Mouse (Mus musculus): ENCODE data around the gene Cyyr1. TPM values are rescaled to one million over a fixed set of nuclear protein-coding genes. Genes with fewer than 3 reads are reported as not detected.

Cyyr1 gene
- total RNA-seq, 2 experiments from 2014 or later = 9.5 to 11.4 TPM

GRCm38 (mm10) chr16:85470057-85470456 lies 83.1 kb downstream of the Cyyr1 start:
- DNase-seq = no peak

GRCm38 (mm10) chr16:85455043-85455442 lies 98.2 kb downstream of the Cyyr1 start:
- no peak for DNase-seq

- no peak for DNase-seq
Measured at GRCm38 (mm10) chr16:85446306-85446705, 106.9 kb downstream of the Cyyr1 start.

GRCm38 (mm10) chr16:85445801-85446200 lies 107.4 kb downstream of the Cyyr1 start:
- DNase-seq = peak; percentile 7

GRCm38 (mm10) chr16:85435427-85435826 lies 117.8 kb downstream of the Cyyr1 start:
- DNase-seq = no peak

- no peak for DNase-seq
Measured at GRCm38 (mm10) chr16:85429173-85429572, 124.0 kb downstream of the Cyyr1 start.

- DNase-seq = no peak
Measured at GRCm38 (mm10) chr16:85422889-85423288, 130.3 kb downstream of the Cyyr1 start.

GRCm38 (mm10) chr16:85415415-85415814 lies 137.8 kb downstream of the Cyyr1 start:
- peak; percentile 8 for DNase-seq

- no peak for DNase-seq
Measured at GRCm38 (mm10) chr16:85393430-85393948, 159.7 kb downstream of the Cyyr1 start.

- DNase-seq = no peak
Measured at GRCm38 (mm10) chr16:85386801-85387200, 166.4 kb downstream of the Cyyr1 start.

Other genes starting within 250 kb of the Cyyr1 start
- gene Adamts1, start 249.7 kb upstream of the Cyyr1 start, total RNA-seq (2021) = 10 to 100 TPM; 25.1 to 25.2 TPM

Data from gastrocnemius, postnatal 25 days (tissue).